Mouse (Mus musculus): ENCODE measurements around the gene Gpr156.

Gene Gpr156

GRCm38 (mm10) chr16:37916138-37916817 is at the start of gene Gpr156:
Gene Gpr156, plus strand, starts transcription at chr16:37916496.
- DNase-seq: peak; percentile 67 to 78

DNA sequence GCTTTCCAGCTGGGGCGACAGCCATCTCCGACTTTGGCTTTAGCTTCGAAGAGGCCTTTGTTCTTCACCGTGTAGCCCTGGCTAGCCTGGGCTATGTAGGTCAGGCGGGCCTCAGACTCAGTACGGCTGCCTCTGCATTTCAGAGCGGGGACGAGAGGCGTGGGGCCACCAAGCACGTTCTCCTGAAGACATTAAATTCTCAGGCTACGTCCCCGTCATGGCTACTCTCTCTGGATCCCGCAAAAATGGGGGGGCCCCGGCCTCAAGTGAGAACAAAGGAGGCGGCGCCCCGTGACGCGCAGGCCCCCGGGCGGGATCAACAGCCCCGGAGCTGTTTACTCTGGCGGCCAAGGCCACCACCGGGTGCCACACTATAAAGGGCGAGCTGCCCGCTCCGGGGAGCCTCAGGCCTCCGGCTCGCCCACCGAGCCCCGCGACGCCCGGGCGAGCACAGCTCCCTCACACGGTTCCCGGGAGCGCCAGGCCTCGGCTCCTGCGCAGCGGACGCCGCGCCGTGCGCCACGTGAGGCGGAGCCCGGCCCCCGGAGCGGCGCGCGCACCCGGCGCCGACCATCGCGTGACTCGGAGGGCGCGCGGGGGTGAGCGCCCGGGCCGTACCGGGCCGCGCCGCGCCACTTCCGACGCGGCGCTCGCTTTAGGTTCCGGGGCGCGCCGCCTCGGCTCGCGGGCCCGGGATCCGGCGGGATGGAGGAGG is 48.3 kb upstream of the Gpr156 start, which contains the start of gene Lrrc58:
TSS of gene Lrrc58 (plus strand) at position 599 of the 715 bp plus-strand sequence.
- DNase-seq: peak; percentile 86 to 93

GRCm38 (mm10) chr16:37868506-37869469 is 47.5 kb upstream of the Gpr156 start:
- peak; percentile 50 to 72 for DNase-seq

DNA sequence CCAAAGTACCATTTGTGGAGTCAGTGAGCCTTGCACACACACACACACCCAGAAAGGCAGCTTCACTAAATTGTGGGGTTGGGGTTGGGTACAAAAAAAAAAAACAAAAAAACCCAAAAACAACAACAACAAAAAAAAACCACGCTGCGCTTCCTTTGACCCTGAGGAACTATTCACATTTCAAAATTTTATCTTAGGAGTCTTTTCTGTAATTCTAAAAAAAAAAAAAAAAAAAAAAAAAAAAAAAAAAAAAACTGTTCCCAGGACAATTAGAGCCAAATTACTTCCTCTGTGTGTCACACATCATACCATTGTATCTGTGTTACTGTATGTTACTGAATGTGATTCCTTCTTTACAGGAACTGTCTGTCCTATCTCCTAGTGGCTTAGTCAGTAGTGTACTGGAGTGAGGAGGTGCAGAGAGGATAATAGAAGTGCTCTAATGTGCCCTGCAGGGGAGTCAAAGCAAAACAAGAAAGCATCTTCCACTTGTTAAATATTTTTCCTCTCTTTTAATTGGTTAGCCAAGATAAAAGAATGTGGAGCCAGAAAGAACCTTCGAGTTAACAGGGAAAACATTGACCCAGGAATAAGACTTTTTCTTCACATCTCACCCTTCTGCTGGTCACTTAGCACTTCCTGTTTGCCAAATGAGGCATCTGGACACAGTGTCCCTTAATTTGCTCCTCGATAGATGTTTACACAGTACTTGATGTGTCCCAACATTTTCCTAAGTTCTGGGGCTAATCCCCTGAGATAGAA is 46.6 kb upstream of the Gpr156 start:
- no peak for DNase-seq

- peak in 1 of 2 experiments; percentile 38 for DNase-seq
Observed at GRCm38 (mm10) chr16:37871112-37871715, 45.1 kb upstream of the Gpr156 start.

- DNase-seq: no peak
Observed at GRCm38 (mm10) chr16:37874501-37875235, 41.6 kb upstream of the Gpr156 start.

GRCm38 (mm10) chr16:37877406-37877805 is 38.9 kb upstream of the Gpr156 start:
- DNase-seq: no peak

GRCm38 (mm10) chr16:37878951-37879505 is 37.3 kb upstream of the Gpr156 start:
- DNase-seq: no peak

- no peak for DNase-seq
Observed at GRCm38 (mm10) chr16:37879750-37880419, 36.4 kb upstream of the Gpr156 start.

DNA sequence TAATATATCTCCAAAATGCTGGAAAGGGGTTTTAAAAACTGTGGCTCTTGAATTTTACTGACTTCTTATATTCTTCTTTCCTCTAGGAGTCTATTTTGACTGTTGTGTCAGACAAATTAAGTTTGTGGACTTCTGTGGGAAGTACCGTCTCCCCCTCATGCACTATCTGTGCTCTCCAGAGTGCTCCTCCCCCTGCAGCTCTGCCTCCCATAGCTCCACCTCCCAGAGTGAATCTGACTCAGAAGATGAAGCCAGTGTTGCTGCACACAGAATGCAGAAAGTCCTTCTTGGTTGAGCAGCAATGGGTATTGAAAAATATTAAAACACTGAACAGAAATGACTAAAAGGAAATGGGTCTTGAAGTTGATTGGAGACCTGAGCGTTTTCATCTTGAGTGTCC is 35.1 kb upstream of the Gpr156 start:
- DNase-seq: no peak

DNA sequence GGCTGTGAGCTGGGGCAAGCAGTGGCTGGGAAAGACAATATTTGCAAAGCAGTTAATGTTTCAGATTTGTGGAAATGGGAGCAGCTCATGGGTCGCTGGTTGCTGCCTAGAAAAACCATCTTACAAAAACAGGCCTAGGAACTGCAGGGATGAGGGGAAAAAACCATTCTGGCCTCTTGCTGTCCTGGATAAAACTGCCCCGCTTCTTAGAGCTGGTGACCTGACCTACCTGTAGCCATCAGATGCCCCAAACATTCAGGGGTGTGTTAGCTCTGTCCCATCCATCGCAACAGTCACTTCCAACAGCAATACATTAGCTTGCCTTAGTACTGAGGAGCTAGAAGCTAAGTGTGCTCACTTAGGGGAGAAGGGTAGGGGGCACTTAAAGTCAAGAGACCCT is 27.3 kb upstream of the Gpr156 start:
- DNase-seq: no peak

GRCm38 (mm10) chr16:37892667-37893066 is 23.6 kb upstream of the Gpr156 start:
- DNase-seq: no peak

- no peak for DNase-seq
Observed at GRCm38 (mm10) chr16:37893381-37893780, 22.9 kb upstream of the Gpr156 start.

- DNase-seq: no peak
Observed at GRCm38 (mm10) chr16:37893942-37894341, 22.4 kb upstream of the Gpr156 start.

GRCm38 (mm10) chr16:37898790-37899189 is 17.5 kb upstream of the Gpr156 start:
- no peak for DNase-seq

DNA sequence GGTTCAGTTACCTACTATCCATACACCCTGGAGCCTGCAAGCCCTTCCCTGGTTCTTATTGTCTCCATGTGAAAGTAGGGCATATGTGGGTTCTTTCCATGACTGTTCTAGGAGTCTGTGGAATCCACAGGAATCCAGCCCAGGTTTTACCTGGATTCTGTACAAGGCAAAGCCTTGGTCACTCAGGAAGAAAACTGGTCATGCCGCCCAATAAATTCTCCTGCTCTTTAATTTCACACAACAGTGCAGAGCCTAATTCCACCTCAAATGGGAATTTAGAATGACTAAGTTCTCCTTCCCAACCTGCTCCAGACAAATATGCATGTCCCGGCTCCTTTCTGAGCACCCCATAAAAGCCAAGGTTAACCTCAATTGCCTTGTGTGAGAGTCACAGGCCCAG is 16.9 kb upstream of the Gpr156 start:
- peak; percentile 41 to 71 for DNase-seq

- peak in 1 of 2 experiments; percentile 43 for DNase-seq
Observed at GRCm38 (mm10) chr16:37901318-37901717, 15.0 kb upstream of the Gpr156 start.

- no peak for DNase-seq
Observed at GRCm38 (mm10) chr16:37906456-37906855, 9.8 kb upstream of the Gpr156 start.

- no peak for DNase-seq
Observed at GRCm38 (mm10) chr16:37911086-37911485, 5.2 kb upstream of the Gpr156 start.

DNA sequence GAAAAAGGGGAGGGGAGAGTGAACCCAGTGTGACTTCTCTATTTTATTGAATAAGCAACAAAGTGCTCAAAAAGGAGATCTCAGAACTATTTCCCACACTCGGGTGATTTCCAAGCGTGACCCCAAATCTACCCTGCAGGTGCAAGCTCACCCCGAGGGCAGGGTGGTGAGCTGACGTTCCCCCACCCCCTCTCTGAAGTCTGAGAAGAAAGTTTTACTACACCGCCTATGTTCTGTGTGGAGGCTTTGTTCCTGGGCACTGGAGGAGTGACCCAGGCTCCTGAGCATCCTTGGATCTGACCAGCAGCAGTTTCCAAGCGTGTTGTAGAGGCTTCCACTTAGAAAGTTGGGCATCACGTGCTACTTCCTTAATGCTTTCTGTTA is 514 bp downstream of the Gpr156 start:
- DNase-seq: no peak

Data from kidney, postnatal 4 days (tissue).